ENCODE assay signal across 8 mouse cellular contexts in the genomic region with DNA sequence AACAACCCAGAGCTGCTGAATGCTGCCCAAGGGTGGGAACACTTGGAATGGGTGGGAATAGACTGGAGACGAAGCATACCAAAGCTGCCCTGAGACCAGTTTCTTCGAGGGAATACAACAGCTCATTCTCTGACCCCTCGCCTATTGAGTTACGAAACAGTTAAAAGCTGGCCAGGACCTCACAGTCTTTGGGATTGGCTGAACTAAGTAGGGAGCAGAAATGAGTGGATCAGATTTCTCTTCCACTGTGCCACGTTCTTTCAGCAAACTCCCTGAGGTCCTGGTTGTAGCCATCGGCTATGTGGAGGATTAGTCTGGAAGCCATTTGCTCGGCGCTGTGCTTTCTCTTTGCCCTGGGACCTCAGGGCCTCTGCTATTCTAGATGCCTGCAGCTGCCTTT. TPM values are rescaled to one million over a fixed set of nuclear protein-coding genes. Genes with fewer than 3 reads are reported as not detected.
A peak's percentile ranks its signal among the peaks of the same experiment; 100 is the strongest.
DNase-seq lines count a peak whose midpoint lies in the region; ATAC-seq and TF ChIP-seq lines count a peak whose summit lies in the region.

No protein-coding gene starts in this region.

- H3K4me3 ChIP-seq in neural tube, embryonic 15.5 days (replicated peaks): no peak overlapping the region
- H3K4me3 ChIP-seq in cerebellum, adult 2 months (replicated peaks; ENCODE audit: insufficient read depth, low read depth, low read length): no peak overlapping the region

- no peak overlapping the region for H3K9ac ChIP-seq in neural tube, embryonic 15.5 days (replicated peaks)

- 27% methylated on average over 8 of the region's 8 CpGs for WGBS in neural tube, embryonic 15.5 days
- 49% methylated on average over 8 of the region's 8 CpGs for WGBS in cerebellum, adult 2 months

- intact Hi-C loops in gastrocnemius, postnatal 14 days (cut with DNase I; ENCODE audit: low total_unique reads): no loop called here

- H3K4me2 ChIP-seq in neural tube, embryonic 15.5 days: no peak overlapping the region

- no peaks in the 10 kb centered on the region; the same call in 1 of the 2 replicates for H3K4me1 ChIP-seq in neural tube, embryonic 15.5 days
- H3K4me1 ChIP-seq in cerebellum, adult 2 months (ENCODE audit: control insufficient read depth, insufficient read depth, low read length): no peaks in the 10 kb centered on the region

- H3K27ac ChIP-seq in neural tube, embryonic 15.5 days (replicated peaks): peak overlapping the region; percentile 28; the same call in 1 of the 2 replicates
- no peak overlapping the region for H3K27ac ChIP-seq in cerebellum, adult 2 months (ENCODE audit: insufficient read depth, low read length)

- TF ChIP-seq POLR2A in cerebellum, adult 2 months (IDR thresholded peaks at IDR 0.05; ENCODE audit: borderline replicate concordance, insufficient read depth, low read length): no peak

- no peaks in the 10 kb centered on the region for H3K36me3 ChIP-seq in neural tube, embryonic 15.5 days

- peak; percentile 99 for DNase-seq in 3T3-L1 (ENCODE audit: low read depth, low spot score)
- peak; percentile 97 for DNase-seq in adipocyte (ENCODE audit: low spot score)
- peak; percentile 57 for DNase-seq in gastrocnemius, postnatal 14 days
- DNase-seq in kidney, postnatal 10 days: peak; percentile 58
- DNase-seq in cerebellum, adult 2 months: no peak
- no peak for DNase-seq in cerebellum, postnatal 10 days

- ATAC-seq in neural tube, embryonic 15.5 days (ENCODE audit: low FRiP score): no peak
- no peak for ATAC-seq in monocyte, adult 5-6 weeks (replicated peaks; ENCODE audit: insufficient number of reproducible peaks, low FRiP score, low TSS enrichment, poor library complexity, severe bottlenecking)

- no peak for TF ChIP-seq CTCF in cerebellum, adult 2 months (IDR thresholded peaks at IDR 0.05; ENCODE audit: borderline replicate concordance, insufficient read depth, low read depth, low read length)

- H3K9me3 ChIP-seq in neural tube, embryonic 15.5 days (replicated peaks): no peaks in the 10 kb centered on the region

- no peaks in the 10 kb centered on the region for H3K27me3 ChIP-seq in neural tube, embryonic 15.5 days (replicated peaks)
- no peaks in the 10 kb centered on the region for H3K27me3 ChIP-seq in cerebellum, adult 2 months (ENCODE audit: control insufficient read depth, insufficient read depth, low read length)

RNA-seq across cellular contexts. Expression of gene Nedd4, which starts 9.2 kb away (rescaled TPM):
- total RNA-seq in gastrocnemius, postnatal 14 days (2021): 100 to 1,000 TPM; 388 to 415 TPM
- polyA plus RNA-seq in neural tube, embryonic 15.5 days (2015; fragmentation: Nextera tagmentation; extraction: Ambion mirVana): 375 and 397 TPM in 2 replicates
- 69.3 to 109 TPM (median 72.0 TPM) in 3 replicates for total RNA-seq in monocyte, adult 5-6 weeks (2017)
- 248 and 269 TPM in 2 replicates for polyA plus RNA-seq in cerebellum, adult 2 months (2012; rRNA removed)

Comparison
In these comparisons a context has a peak if more than half of its experiments do, and no peak if none do; other contexts are left out.
1. DNase-seq: peak in 3T3-L1 (single experiment), adipocyte (single experiment), gastrocnemius, postnatal 14 days (single experiment) and kidney, postnatal 10 days (single experiment); none in cerebellum, adult 2 months (0 of 2) and cerebellum, postnatal 10 days (0 of 2).